Mouse (Mus musculus) gonadal fat pad, adult 2 months (tissue): ENCODE data around the gene Accsl. TPM values are rescaled to one million over a fixed set of nuclear protein-coding genes. Genes with fewer than 3 reads are reported as not detected.

ENCODE experiments used
- DNase-seq: peaks from one replicate; pipeline ENCODE4 v3.0.0-alpha.2; 2012; ENCODE audit warnings: low read depth
- polyA plus RNA-seq: library from polyadenylated mRNA; depleted of rRNA; stranded (reverse); fragments of >200 nt; gene quantifications from 2 replicates; pipeline ENCODE4 v1.2.3, GENCODE M21; 2012; rRNA removed

The Accsl gene
- 0.43 and 0.82 TPM in 2 replicates for polyA plus RNA-seq

DNA sequence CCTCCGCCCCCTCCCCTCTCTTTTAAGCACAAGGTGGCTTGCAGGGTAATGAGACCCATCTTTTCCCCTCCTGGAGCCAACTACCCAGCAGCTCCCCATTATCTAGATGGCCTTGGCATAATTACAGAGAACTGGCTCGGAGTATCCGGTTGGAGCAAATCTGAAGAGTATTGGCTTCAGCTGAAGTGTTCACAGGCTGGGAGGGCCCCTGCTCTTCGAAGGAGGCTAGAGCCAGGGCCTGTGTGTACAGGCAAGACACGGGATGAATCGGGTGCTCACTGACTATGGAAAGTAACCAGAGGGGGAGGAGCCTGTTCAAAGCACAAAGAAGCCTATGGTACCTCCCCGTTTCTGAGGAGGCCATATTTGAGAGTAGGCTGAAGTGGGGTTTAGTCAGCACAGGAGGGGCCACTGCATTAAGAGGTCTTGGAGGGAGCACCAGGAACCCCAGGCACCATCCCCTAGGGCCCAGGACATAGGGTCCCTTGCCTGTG, at the start of gene Accsl:
Gene Accsl (minus strand): TSS at position 51 of the 494 bp plus-strand sequence.
- no peak for DNase-seq

DNA sequence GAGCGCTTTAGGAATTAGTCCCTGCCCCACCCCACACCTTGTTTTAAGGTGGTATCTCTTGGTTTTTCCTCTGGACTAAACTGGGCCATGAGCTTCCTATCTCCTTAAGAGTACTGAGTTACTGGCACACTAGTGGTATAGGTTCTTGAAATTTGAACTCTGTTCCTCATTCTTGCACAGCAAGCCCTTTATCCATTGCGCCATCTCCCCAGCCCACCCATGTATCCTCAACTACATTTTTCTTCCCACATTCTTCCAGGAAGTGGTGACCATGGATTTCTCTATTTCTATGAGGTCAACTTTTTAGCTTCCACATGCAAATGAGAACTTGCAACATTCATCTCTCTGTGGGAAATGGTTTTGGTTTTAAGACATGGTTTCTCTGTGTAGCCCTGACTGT, 44.6 kb upstream of the Accsl start:
- no peak for DNase-seq

DNA sequence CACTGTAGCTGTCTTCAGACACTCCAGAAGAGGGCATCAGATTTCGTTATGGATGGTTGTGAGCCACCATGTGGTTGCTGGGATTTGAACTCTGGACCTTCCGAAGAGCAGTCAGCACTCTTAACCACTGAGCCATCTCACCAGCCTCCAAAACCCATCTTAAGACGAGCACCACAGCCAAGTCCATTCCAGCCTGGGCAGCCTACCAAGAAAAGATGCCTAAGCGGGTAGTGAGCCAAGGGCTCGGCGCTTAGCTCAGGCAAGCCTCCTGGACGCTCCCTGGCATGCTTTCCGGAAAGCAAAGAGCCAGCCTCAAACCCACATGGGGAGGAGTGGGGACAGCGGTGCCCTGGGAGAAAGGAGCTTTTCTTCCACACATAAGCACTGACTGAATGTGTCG, 43.0 kb upstream of the Accsl start:
- no peak for DNase-seq

DNA sequence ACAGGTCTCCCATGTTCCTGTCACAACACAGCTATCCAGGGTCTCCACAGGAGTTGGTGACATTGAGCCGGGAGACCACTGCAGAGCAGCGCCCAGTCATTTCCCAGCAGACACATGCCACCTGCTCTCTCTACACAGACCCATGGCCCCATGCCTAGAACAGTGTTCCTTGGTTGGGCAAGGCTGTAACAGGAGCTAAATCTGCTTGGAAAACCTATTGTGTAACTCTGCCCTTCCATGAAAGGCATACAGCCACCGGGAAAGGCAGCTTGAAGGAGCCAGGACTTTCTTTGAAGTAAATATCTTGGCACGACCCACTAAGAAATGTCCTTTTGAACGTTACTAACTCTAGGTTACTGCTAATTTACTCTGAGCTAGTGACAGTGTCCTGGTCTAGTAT, 40.8 kb upstream of the Accsl start:
- DNase-seq: peak; percentile 50

DNA sequence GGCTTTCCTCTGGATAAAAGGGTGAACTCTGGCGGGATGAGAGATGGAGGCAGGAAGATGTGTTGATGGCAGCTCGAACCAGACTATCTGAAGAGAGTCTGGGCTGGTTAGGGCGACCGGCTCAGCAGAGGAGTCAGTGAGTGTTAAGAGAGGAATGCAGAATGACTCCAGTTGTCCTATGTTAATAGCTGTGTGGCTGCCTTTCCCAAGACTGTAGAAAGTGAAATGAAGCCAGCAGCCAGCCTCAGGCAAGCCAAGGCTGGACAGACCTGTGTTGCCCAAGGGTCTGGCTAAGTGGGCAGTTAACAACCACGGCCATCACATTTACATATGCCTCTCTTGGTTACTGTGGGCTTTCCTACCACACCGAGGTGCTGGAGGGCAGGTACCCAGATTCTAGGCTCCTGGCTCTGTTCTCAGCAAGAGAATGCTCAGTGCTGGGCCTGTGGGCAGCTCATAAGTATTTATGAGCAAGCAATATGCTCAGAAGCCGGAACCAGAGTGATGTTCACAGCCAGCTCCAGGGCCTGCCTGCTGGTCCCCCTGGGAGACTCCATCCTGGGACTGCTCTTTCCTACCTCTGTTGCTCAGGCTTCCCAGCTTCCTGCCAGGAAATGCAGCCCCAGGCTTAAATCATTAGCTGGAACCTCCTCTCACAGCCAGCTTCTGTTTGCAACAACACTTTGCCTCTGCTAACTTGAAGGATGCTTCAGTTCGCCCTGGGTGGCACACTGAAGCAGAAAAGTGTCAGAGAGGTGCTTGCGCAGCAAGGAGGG, 38.8 kb upstream of the Accsl start:
- no peak for DNase-seq

DNA sequence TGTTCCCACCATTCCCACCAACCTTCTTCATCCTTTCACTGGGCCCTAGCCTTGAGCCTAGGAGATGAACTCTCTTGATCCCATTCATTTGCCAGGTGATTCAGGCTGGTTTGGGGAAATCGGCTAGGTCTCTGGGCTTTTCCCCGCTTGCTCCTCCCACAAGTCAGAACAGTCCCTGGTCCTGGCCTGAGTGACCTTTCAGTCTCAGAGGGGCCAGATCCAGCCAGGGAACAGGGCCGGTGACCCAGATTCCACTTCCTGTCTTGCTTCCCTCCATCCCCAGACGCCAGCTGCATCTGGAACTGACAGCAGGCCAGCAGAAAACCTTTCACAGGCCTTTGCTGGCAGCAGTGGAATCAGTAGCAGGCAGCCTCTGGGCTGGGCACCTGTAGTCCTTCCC, 37.4 kb upstream of the Accsl start:
- DNase-seq: no peak

DNA sequence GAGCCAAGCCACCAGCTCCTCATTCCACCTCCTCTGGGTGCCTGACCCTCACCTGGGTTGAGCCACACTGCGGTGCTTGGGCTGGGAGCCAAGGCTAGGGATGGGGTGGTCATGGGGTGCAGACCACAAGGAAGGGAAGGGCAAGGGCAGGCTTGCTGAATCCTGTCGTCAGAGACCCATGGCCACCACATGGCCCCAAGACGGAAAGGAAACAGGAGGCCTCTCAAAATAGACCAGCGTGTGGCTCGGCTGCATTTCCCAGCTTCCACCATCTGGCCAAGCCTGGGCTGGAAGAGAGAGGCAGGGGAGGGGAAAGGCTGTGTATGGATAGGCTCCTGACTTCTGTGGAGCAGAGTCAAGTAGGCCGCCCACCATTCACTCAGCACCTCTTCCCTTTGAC, 34.5 kb upstream of the Accsl start:
- no peak for DNase-seq

DNA sequence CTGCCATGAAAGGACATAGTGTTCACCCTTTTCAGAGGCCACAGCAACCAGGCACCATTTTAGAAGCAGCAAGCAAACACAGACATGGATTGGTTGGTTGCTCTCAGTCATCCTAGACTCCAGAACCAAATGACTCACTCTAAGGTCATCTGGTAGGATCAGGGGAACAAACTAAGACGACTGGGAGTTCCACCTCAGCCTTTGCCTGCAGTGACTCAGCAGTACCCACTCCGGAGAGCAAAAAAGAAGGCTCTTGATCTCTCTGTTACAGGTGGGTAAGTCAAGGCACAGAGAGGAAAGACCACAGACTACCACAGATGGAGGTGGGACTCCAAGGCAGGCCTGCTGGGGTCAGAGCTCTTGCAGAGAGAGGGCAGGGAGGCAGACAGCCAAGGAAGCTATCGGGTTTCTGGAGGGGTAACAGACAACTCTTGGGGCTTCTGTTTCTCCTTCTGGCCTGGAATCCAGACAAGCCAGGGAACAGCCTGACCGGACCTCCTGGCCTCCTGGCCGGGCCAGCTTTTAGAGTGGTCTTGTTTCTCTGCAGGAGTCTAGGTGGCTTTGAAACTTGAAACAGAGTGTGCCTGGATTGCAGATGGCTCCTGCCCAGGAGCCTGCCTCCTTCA, 33.8 kb upstream of the Accsl start:
- no peak for DNase-seq

DNA sequence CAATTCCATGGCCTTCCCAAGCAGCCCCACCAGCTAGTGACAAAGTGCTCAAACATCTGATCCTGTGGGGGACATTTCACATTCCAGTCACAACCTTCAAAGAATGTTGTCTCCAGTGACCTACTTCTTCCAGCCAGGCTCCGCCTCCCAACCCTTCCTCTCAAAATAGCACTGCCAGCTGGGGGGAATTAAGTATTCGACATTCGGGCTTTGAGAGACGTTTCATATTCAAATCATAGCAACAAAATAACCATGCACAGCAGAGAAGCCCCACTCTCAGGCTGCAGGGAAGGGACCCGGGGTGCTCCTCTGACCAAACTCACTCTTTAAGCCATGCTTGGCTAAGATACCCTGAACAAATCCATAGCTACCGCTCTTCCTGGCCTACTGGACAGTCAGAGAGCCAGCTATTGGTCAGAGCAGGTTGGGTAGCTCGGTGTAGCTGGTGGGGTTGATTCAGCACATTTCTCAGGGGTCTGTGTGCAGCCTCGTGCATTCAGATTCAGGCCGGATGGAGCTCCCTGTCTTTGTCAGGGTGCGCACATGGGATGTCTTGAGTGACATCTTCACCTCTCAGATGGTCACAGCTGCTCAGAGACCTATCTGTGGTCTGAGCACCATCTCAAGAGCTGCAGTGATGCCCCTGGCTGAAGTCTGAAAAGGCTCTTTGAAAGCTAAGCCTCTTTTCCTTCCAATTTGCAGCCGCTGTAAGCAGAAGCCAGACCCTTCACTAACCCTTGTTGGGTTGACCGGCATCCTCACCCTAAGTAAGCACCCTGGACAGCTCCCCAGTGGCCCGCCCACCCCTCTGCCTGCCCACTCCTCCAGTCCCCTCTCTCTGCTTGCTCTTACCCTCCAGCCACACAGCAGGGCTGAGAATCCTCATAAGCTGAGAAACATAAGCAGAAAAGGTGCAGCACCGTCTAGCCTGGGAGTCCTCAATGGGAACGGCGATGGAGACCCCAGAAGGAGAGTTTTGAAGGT, 30.7 kb upstream of the Accsl start:
- no peak for DNase-seq

DNA sequence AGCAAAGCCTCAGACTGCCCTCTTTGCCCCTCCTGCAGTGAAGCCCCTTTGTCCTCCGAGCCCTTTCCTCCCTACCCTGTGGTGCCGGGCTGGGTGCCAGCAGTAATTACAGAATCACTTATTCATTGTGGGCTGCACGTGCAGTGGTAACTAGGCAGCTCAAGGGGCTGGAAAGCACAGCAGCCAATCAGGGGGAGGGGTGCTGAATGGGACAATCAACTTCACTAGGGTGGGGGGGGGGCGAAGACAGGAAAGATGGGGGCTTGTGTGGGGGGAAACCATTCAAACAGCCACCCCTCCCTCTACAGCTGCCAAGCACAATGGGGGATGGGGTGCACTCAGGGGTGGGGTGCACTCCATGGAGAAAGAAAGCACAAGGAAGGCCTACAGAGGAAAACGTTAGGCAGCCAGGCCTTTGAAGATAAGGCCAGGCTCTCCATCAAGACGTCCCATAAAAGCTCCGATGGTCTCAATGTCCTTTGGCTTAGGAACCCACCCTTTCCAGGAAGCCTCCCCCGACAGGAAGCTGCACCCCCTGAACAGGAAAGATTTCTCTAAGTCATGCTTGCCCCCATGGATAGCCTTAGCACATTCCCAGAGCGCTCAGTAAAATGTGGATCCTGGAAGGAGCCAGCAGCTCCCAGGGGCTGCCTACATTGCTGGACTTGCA, 22.8 kb upstream of the Accsl start:
- DNase-seq: no peak

DNA sequence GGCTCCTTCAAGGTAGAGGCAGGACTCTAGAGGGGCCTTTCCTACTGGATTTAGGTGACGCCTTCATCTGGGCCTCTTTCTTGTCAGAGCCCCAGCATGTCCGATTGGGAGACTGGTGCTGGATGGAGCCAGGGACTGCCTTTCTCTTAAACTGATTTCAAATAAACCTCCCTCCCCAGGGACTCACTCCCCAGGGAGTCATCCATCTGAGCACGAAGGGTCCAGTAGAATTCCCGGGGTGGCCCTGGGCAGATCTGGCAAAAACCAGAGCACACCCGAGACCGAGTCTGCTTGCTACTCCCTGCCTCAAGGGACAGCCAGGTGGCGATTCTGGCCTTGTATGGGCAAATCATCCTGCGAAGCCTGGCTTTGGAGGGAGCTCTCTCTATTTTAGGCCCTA, 21.2 kb upstream of the Accsl start:
- no peak for DNase-seq

DNA sequence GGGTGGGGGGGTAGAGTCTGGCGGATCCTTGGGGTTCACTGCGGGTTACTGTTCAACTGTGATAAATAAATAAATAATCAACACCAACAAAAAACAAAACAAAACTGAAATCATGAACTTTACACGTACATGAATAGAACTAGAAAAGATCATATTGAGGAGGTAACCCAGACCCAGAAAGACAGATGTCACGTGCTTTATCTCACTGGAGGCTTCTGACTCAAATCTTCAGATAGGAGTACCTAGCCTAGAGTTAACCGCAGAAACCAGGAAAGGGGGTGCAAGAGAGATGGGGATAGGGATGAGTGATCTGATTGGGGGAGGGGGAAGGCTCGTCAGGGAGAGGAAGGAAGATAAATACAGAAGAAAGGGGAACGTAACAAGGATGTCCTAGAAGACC, 20.1 kb upstream of the Accsl start:
- no peak for DNase-seq

DNA sequence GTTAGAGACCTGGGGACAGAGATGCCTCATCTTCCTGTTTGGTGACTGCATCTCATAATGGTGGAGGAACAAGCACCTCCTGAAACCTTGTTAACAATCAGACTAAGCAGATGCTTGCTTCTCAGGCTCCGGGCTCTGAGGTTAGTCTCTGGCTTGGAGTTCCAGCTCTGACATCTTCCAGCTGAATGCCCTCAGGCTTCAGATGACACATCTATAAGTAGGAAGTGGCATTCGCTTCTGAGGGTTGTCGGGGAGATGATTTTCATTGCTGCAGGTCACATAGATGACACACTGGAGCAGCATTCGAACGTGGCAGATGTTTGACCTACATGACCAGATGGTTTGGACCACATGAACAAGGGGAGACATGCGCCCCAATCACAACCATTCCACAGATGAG, 19.4 kb upstream of the Accsl start:
- no peak for DNase-seq

DNA sequence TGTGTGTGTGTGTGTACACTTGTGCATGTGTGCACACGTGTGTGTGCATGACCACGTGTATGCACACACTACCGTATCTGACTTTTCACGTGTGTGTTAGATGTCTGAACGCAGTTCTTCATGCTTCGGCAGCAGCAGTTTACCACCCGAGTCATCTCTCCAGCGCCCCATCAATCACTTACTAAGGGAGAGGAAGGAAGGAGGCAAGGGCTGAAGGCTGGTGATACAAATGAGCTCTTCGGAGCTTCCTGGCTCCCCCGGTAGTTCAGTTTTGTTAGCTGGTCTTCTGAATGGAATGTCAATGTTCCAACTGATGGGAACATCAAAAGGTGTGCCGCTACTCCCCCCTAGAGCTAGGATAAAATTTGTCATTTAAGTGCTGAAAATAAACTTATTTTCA, 18.3 kb upstream of the Accsl start:
- no peak for DNase-seq

DNA sequence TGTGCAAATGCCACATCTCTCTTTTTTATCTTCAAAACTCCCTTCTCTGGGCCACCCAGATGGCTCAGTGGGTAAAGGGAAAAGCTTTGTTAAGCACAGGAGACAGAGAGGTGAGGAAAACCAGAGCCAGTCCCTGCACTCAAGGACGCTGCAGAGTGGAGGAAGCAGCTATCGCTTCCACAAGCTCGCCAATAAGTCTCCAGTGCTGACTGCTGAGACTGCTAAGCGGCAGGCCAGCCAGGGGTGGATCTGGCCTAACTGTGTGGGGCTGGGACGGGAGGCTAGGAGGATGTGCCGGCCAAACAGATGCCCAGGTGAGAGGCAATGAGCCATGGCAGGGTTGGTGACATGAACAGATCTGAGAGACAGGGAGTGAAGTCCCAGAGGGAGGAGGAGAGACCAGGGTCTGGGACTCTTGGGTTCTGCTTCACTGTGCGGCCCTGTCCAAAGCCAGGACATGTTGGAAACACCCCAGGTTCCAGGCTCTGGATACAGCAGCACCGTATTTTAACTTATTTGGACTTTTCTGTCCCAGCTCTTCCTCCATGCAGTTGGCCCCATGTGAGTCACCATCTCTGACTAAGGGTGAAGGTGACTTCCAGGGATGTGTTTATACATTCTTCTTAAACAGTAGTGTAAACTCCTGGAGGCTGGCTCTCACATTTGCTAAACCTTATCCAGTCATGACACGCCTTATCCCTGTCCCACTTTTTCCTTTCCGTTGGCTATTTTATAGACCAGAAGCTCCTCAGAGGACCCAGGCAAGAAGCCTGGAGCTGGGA, 17.2 kb upstream of the Accsl start:
- DNase-seq: no peak

DNA sequence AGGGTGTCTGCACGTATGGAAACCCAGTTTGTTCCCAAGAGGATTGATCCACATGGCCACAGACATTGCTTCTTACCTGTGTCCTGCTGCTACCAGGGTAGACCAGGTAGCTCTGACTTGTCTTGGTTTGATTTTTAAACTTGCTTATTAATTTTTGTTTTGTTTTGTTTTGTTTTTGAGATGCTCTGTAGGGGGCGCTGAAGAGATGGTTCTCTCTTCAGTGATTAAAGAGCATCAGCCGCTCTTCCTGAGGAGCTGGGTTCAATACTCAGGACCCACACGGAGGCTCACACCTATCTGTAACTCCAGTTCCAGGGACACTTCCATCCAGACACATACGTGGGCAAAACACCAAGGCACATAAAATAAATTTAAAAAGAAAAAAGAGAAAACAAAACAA, 14.1 kb upstream of the Accsl start:
- no peak for DNase-seq

DNA sequence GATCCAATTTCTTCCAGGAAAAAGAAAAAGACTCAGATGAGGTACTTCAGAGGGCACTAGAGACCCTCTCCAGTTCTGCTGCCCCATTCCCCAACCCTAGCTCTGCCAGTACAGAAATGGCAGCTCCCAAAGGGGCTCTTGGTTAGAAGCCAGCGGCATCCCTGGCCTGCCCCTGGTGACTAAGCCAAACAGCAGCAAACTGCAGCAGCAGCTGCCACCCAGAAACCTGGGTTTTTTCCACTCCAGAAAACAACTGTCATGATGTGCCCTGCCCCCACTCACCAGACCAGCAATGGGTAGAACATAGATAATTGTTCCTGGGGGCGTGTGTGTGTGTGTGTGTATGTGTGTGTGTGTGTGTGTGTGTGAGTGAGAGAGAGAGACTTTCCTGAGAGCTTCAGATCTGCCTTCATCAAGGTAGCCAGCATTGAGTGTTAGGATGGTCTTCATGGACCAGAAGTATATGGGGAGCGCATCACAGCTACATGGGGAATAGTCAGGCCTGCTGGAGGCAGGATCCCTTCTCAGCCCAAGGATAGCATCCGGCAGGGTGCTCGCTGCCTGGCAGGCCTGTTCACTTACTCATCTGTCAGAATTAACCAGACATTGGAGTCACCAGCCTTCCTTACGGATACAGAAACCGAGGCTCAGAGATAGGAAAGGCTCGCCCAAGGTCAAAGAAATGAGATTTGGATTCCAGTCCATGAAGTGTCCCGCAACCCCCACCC, 12.8 kb upstream of the Accsl start:
- no peak for DNase-seq

DNA sequence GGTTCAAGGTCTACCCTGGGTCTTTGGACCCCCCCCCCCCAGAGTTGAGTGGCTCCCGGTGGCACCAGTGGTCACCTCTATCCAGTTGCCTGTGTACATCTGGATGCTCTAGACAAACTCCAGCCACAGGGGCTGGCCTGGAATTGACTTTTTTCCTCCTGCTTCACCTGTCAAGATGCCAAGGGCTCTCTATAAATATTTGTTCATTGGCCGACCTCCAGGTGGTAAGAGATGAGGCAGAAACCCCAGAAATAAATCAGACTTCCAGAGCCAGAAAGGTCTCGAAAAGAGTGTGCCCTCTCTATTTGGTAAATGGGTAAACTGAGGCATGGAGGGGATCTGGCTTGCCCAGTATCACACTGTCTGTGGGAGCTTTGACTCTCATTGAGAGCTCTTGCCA, 12.0 kb upstream of the Accsl start:
- no peak for DNase-seq

DNA sequence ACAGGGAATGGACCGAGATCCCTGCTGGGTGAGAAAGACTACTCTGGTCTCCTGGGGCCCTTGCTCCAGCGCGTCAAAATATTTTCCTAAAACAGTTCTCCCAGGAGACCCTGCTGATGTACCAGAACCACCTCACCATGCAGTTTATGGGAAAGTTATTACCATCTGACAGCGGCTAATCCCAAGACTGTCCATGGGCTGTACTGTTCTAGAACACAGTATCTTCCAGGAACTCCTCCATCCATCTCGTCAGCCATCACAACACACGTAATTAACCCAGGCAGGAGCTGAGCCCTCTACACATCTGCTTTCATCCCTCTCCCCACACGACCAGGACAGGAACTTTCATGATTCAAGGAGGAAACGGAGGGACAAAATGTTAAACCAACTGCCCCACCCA, 11.5 kb upstream of the Accsl start:
- DNase-seq: no peak

DNA sequence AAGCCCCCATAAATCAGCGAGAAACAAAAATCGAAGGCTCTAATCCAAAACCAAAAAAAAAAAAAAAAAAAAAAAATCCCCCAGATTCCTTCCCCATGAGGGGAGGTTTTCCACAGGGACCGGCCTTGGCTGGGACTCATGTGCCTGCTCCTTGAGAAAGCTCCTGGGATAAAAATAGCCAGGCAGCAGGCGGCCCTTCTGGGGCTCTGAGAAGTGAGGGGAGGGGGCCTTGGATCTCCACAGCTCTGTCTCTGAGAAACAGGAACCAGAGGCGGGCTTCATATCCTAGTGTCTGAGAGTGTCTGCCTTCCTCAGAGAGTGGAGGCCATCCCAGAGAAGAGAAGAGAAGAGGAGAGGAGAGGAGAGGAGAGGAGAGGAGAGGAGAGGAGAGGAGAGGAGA, 8.0 kb upstream of the Accsl start:
- no peak for DNase-seq
